Mouse (Mus musculus) cerebellum, adult 2 months (tissue): ENCODE data around the gene Gm3646.

ENCODE experiments used
- CTCF ChIP-seq: fragments of 200-500 bp; IDR thresholded peaks from 2 replicates; pipeline ENCODE4 v1.5.1; 2011; ENCODE audit warnings: low read depth, mild to moderate bottlenecking, control low read depth, low read length, moderate library complexity, borderline replicate concordance; ENCODE audit not compliant: insufficient read depth
- POLR2A ChIP-seq: fragments of 200-500 bp; IDR thresholded peaks from 2 replicates; pipeline ENCODE4 v1.6.1; 2011; ENCODE audit warnings: low read length, control low read depth, borderline replicate concordance; ENCODE audit not compliant: insufficient read depth

- TF ChIP-seq CTCF = no peak
- no peak for TF ChIP-seq POLR2A
These were observed 41.0 kb upstream of the Gm3646 start for GRCm38 (mm10) chr1:39846031-39846550.
